ENCODE assay signal across 8 mouse cellular contexts in genomic region chr10:20045733-20046495, GRCm38 (mm10).
DNase-seq lines count a peak whose midpoint lies in the region; ATAC-seq and TF ChIP-seq lines count a peak whose summit lies in the region.
"Had no signal": no experiment of that assay in that cellular context is flagged by ENCODE, and none has a peak within 500 bp of the region (broad histone marks: within the 10 kb centered on the region; RNA-seq: fewer than 3 reads in every experiment).

No protein-coding gene starts in this region.

- H3K9ac ChIP-seq in hindbrain, postnatal 0 days (replicated peaks; ENCODE audit: low read length), result no peak overlapping the region
- H3K9ac ChIP-seq in hindbrain, embryonic 11.5 days (ENCODE audit: low read depth, low read length), result no peak overlapping the region
- H3K9ac ChIP-seq: embryonic facial prominence, embryonic 15.5 days had no signal

- no peaks in the 10 kb centered on the region for H3K27me3 ChIP-seq in hindbrain, postnatal 0 days (ENCODE audit: insufficient read depth, low read length)
- no peaks in the 10 kb centered on the region for H3K27me3 ChIP-seq in hindbrain, embryonic 11.5 days (ENCODE audit: control insufficient read depth, insufficient read depth, low read length)
- H3K27me3 ChIP-seq in kidney, adult 2 months (replicated peaks; ENCODE audit: control insufficient read depth, insufficient read depth, low read length), result no peaks in the 10 kb centered on the region
- H3K27me3 ChIP-seq: embryonic facial prominence, embryonic 15.5 days had no signal

- H3K9me3 ChIP-seq in hindbrain, postnatal 0 days (ENCODE audit: low read length), result no peaks in the 10 kb centered on the region
- H3K9me3 ChIP-seq in hindbrain, embryonic 11.5 days (ENCODE audit: control insufficient read depth, low read length), result no peaks in the 10 kb centered on the region
- H3K9me3 ChIP-seq: embryonic facial prominence, embryonic 15.5 days had no signal

- no peak overlapping the region for H3K4me3 ChIP-seq in hindbrain, postnatal 0 days (ENCODE audit: low read length)
- H3K4me3 ChIP-seq in hindbrain, embryonic 11.5 days (ENCODE audit: low read depth, low read length), result no peak overlapping the region
- H3K4me3 ChIP-seq in kidney, adult 2 months (ENCODE audit: insufficient read depth, low read depth, low read length), result no peak overlapping the region
- H3K4me3 ChIP-seq: embryonic facial prominence, embryonic 15.5 days had no signal

- no peak for TF ChIP-seq POLR2A in kidney, adult 2 months (IDR thresholded peaks at IDR 0.05; ENCODE audit: low read depth, low read length)

- H3K27ac ChIP-seq in hindbrain, postnatal 0 days, result no peak overlapping the region
- no peak overlapping the region for H3K27ac ChIP-seq in hindbrain, embryonic 11.5 days (ENCODE audit: low read depth, low read length)
- peak overlapping the region; percentile 80 for H3K27ac ChIP-seq in kidney, adult 2 months (ENCODE audit: insufficient read depth, low read depth, low read length)
- H3K27ac ChIP-seq: embryonic facial prominence, embryonic 15.5 days had no signal

- H3K4me2 ChIP-seq in hindbrain, postnatal 0 days (ENCODE audit: low read depth, low read length), result no peak overlapping the region
- H3K4me2 ChIP-seq in hindbrain, embryonic 11.5 days (replicated peaks; ENCODE audit: low read depth, low read length), result no peak overlapping the region
- H3K4me2 ChIP-seq: embryonic facial prominence, embryonic 15.5 days had no signal

- peak; percentile 78 for DNase-seq in hindbrain, postnatal 0 days (ENCODE audit: low spot score)
- no peak for DNase-seq in hindbrain, embryonic 11.5 days (ENCODE audit: low spot score)
- DNase-seq in brain, adult 2 months (ENCODE audit: low read depth, low spot score), result peak; percentile 46
- peak; percentile 97 for DNase-seq in kidney, adult 2 months
- DNase-seq in lung, postnatal 25 days (ENCODE audit: low spot score), result peak; percentile 90
- no peak for DNase-seq in layer of hippocampus, adult 11-12 months (ENCODE audit: low spot score)

- H3K4me1 ChIP-seq in hindbrain, postnatal 0 days (ENCODE audit: insufficient read depth, low read length), result no peaks in the 10 kb centered on the region
- no peaks in the 10 kb centered on the region for H3K4me1 ChIP-seq in hindbrain, embryonic 11.5 days (replicated peaks; ENCODE audit: control insufficient read depth, insufficient read depth, low read length)
- peaks cover 12% of the 10 kb centered on the region for H3K4me1 ChIP-seq in kidney, adult 2 months (ENCODE audit: control insufficient read depth, insufficient read depth, low read length)

- no peaks in the 10 kb centered on the region for H3K36me3 ChIP-seq in hindbrain, postnatal 0 days (ENCODE audit: insufficient read depth, low read length)
- H3K36me3 ChIP-seq in hindbrain, embryonic 11.5 days (ENCODE audit: control insufficient read depth, insufficient read depth, low read length), result no peaks in the 10 kb centered on the region
- H3K36me3 ChIP-seq in kidney, adult 2 months (ENCODE audit: control insufficient read depth, insufficient read depth, low read length), result no peaks in the 10 kb centered on the region
- H3K36me3 ChIP-seq: embryonic facial prominence, embryonic 15.5 days had no signal

- WGBS in hindbrain, postnatal 0 days, result 38% methylated on average over 4 of the region's 4 CpGs
- WGBS in hindbrain, embryonic 11.5 days, result 87% methylated on average over 4 of the region's 4 CpGs
- WGBS in kidney, adult 2 months, result 10% methylated on average over 4 of the region's 4 CpGs

- ATAC-seq in hindbrain, postnatal 0 days, result peak; percentile 67
- ATAC-seq in hindbrain, embryonic 11.5 days (ENCODE audit: low FRiP score), result no peak
- ATAC-seq in monocyte, adult 5-6 weeks (replicated peaks; ENCODE audit: insufficient number of reproducible peaks, low FRiP score, low TSS enrichment, poor library complexity, severe bottlenecking), result no peak

- TF ChIP-seq CTCF in hindbrain, postnatal 0 days (IDR thresholded peaks at IDR 0.05; ENCODE audit: low read depth), result no peak
- TF ChIP-seq CTCF in kidney, adult 2 months (conservative IDR thresholded peaks at IDR 0.05; ENCODE audit: insufficient read depth, insufficient read length, low read depth, low read length), result no peak

Comparison
In these comparisons a context has a peak if more than half of its experiments do, and no peak if none do; other contexts are left out.
1. DNase-seq: peak in hindbrain, postnatal 0 days (single experiment), brain, adult 2 months (single experiment), kidney, adult 2 months (single experiment) and lung, postnatal 25 days (single experiment); none in hindbrain, embryonic 11.5 days (single experiment) and layer of hippocampus, adult 11-12 months (single experiment).